ENCODE assay signal across 20 mouse cellular contexts in genomic region chr4:72182343-72182988, GRCm38 (mm10). TPM values are rescaled to one million over a fixed set of nuclear protein-coding genes. Genes with fewer than 3 reads are reported as not detected.
DNase-seq lines count a peak whose midpoint lies in the region; ATAC-seq and TF ChIP-seq lines count a peak whose summit lies in the region.
"Had no signal": no experiment of that assay in that cellular context is flagged by ENCODE, and none has a peak within 500 bp of the region (broad histone marks: within the 10 kb centered on the region; RNA-seq: fewer than 3 reads in every experiment).

No protein-coding gene starts in this region.

- no peak for TF ChIP-seq POLR2A in brain, embryonic 14.5 days (IDR thresholded peaks at IDR 0.05; ENCODE audit: borderline replicate concordance, extremely low read depth, insufficient read depth, insufficient read length, poor library complexity, severe bottlenecking)
- TF ChIP-seq POLR2A in thymus, adult 2 months (IDR thresholded peaks at IDR 0.05; ENCODE audit: control insufficient read depth, extremely low read depth, insufficient read depth, low read length, poor library complexity), result no peak

- ATAC-seq in kidney, embryonic 16.5 days (ENCODE audit: low FRiP score, low TSS enrichment), result peak; percentile 49; the same call in 1 of the 2 replicates
- peak; percentile 73 for ATAC-seq in forebrain, embryonic 16.5 days
- ATAC-seq: intestine, postnatal 0 days had no signal

- H3K4me3 ChIP-seq in kidney, embryonic 16.5 days (ENCODE audit: low read length), result no peak overlapping the region
- no peak overlapping the region for H3K4me3 ChIP-seq in forebrain, embryonic 16.5 days (replicated peaks; ENCODE audit: low read length)
- H3K4me3 ChIP-seq in thymus, adult 2 months (ENCODE audit: control insufficient read depth, insufficient read depth, low read length), result no peak overlapping the region
- H3K4me3 ChIP-seq: limb, embryonic 15.5 days; liver, embryonic 15.5 days; neural tube, embryonic 12.5 days; stomach, embryonic 15.5 days had no signal

- TF ChIP-seq CTCF in brain, embryonic 14.5 days (IDR thresholded peaks at IDR 0.05; ENCODE audit: borderline replicate concordance, extremely low read depth, insufficient read depth, insufficient read length), result no peak
- no peak for TF ChIP-seq CTCF in thymus, adult 2 months (IDR thresholded peaks at IDR 0.05; ENCODE audit: borderline replicate concordance, control insufficient read depth, extremely low read depth, insufficient read depth, low read length, poor library complexity)

- H3K9ac ChIP-seq in kidney, embryonic 16.5 days (replicated peaks; ENCODE audit: low read length), result no peak overlapping the region
- no peak overlapping the region for H3K9ac ChIP-seq in forebrain, embryonic 16.5 days (replicated peaks; ENCODE audit: low read depth, low read length)
- H3K9ac ChIP-seq: hindbrain, embryonic 14.5 days; limb, embryonic 15.5 days; liver, embryonic 15.5 days; neural tube, embryonic 12.5 days; stomach, embryonic 15.5 days had no signal

- peaks cover 13% of the 10 kb centered on the region; the same call in 1 of the 2 replicates for H3K36me3 ChIP-seq in kidney, embryonic 16.5 days (ENCODE audit: insufficient read depth, low read length)
- H3K36me3 ChIP-seq in forebrain, embryonic 16.5 days (ENCODE audit: control insufficient read depth, insufficient read depth), result no peaks in the 10 kb centered on the region
- H3K36me3 ChIP-seq in thymus, adult 2 months (ENCODE audit: control insufficient read depth, insufficient read depth, low read length), result no peaks in the 10 kb centered on the region
- H3K36me3 ChIP-seq: liver, embryonic 15.5 days had no signal

- no peak overlapping the region for H3K4me2 ChIP-seq in kidney, embryonic 16.5 days (replicated peaks; ENCODE audit: low read depth, low read length)
- H3K4me2 ChIP-seq in forebrain, embryonic 16.5 days (ENCODE audit: low read length), result no peak overlapping the region
- H3K4me2 ChIP-seq: heart, embryonic 11.5 days; hindbrain, embryonic 14.5 days; limb, embryonic 15.5 days; liver, embryonic 15.5 days; neural tube, embryonic 12.5 days; stomach, embryonic 15.5 days had no signal

- DNase-seq in kidney, adult 11 months, result no peak
- DNase-seq in brain, adult 2 months (ENCODE audit: low read depth, low spot score), result peak; percentile 26
- peak; percentile 91 for DNase-seq in brain, embryonic 14.5 days (ENCODE audit: low read depth)
- DNase-seq in thymus, adult 2 months, result no peak
- no peak for DNase-seq in embryo, embryonic 10 days (ENCODE audit: low spot score)
- DNase-seq: adrenal gland, adult 2 months; cerebellum, adult 9-11 months; embryo, embryonic 11 days; heart, postnatal 10 days; kidney, postnatal 14 days; lung, postnatal 10 days had no signal

- peaks cover 4% of the 10 kb centered on the region; the same call in 1 of the 2 replicates for H3K4me1 ChIP-seq in kidney, embryonic 16.5 days (ENCODE audit: insufficient read depth, low read length)
- H3K4me1 ChIP-seq in forebrain, embryonic 16.5 days (replicated peaks; ENCODE audit: control insufficient read depth, insufficient read depth, low read length), result peaks cover 27% of the 10 kb centered on the region
- H3K4me1 ChIP-seq in thymus, adult 2 months (replicated peaks; ENCODE audit: control insufficient read depth, insufficient read depth, low read length), result no peaks in the 10 kb centered on the region
- H3K4me1 ChIP-seq: stomach, embryonic 15.5 days had no signal

- H3K9me3 ChIP-seq in kidney, embryonic 16.5 days (ENCODE audit: low read length), result no peaks in the 10 kb centered on the region
- no peaks in the 10 kb centered on the region for H3K9me3 ChIP-seq in forebrain, embryonic 16.5 days (ENCODE audit: control insufficient read depth, low read length)
- H3K9me3 ChIP-seq: limb, embryonic 15.5 days; liver, embryonic 15.5 days; neural tube, embryonic 12.5 days; stomach, embryonic 15.5 days had no signal

- no peaks in the 10 kb centered on the region for H3K27me3 ChIP-seq in kidney, embryonic 16.5 days (ENCODE audit: insufficient read depth, low read length)
- H3K27me3 ChIP-seq in forebrain, embryonic 16.5 days (replicated peaks; ENCODE audit: control insufficient read depth, insufficient read depth, low read length), result no peaks in the 10 kb centered on the region
- no peaks in the 10 kb centered on the region for H3K27me3 ChIP-seq in thymus, adult 2 months (ENCODE audit: control insufficient read depth, insufficient read depth, low read length)
- H3K27me3 ChIP-seq: limb, embryonic 15.5 days; liver, embryonic 15.5 days; neural tube, embryonic 12.5 days; stomach, embryonic 15.5 days had no signal

- no peak overlapping the region for H3K27ac ChIP-seq in kidney, embryonic 16.5 days (ENCODE audit: low read length)
- H3K27ac ChIP-seq in forebrain, embryonic 16.5 days (ENCODE audit: low read length), result no peak overlapping the region
- H3K27ac ChIP-seq in thymus, adult 2 months (ENCODE audit: control insufficient read depth, insufficient read depth, low read length), result no peak overlapping the region
- H3K27ac ChIP-seq: hindbrain, embryonic 14.5 days; limb, embryonic 15.5 days; liver, embryonic 15.5 days; neural tube, embryonic 12.5 days; stomach, embryonic 15.5 days had no signal

RNA-seq across cellular contexts. Expression of gene Tle1, which starts 18.3 kb away (rescaled TPM):
- polyA plus RNA-seq in kidney, embryonic 16.5 days (2015; fragmentation: Nextera tagmentation; extraction: Ambion mirVana), result 24.8 and 25.5 TPM in 2 replicates
- 115 and 127 TPM in 2 replicates for polyA plus RNA-seq in brain, embryonic 14.5 days (2012; rRNA removed)
- 32.0 and 33.4 TPM in 2 replicates for polyA plus RNA-seq in forebrain, embryonic 16.5 days (2015; fragmentation: Nextera tagmentation; extraction: Ambion mirVana)
- 18.5 and 20.8 TPM in 2 replicates for polyA plus RNA-seq in thymus, adult 2 months (2012; rRNA removed)

Comparison
In these comparisons a context has a peak if more than half of its experiments do, and no peak if none do; other contexts are left out.
1. DNase-seq: peak in brain, adult 2 months (single experiment) and brain, embryonic 14.5 days (single experiment); none in kidney, adult 11 months (single experiment), thymus, adult 2 months (single experiment) and embryo, embryonic 10 days (single experiment).